Mouse (Mus musculus) olfactory bulb, adult 2 months (tissue): ENCODE results near the gene Tnks1bp1.

Source experiments
- CTCF ChIP-seq: fragments of 200-500 bp; IDR thresholded peaks from 2 replicates; pipeline ENCODE4 v1.5.1; 2012; ENCODE audit warnings: low read depth, mild to moderate bottlenecking, low read length, moderate library complexity; ENCODE audit not compliant: insufficient read depth
- POLR2A ChIP-seq: fragments of 200-500 bp; IDR thresholded peaks from 2 replicates; pipeline ENCODE4 v1.6.1; 2012; ENCODE audit warnings: mild to moderate bottlenecking, low read depth, low read length, moderate library complexity; ENCODE audit not compliant: insufficient read depth

GRCm38 (mm10) chr2:85027281-85027680 is 20.5 kb upstream of the Tnks1bp1 start:
- TF ChIP-seq POLR2A (no peak), CTCF (no peak)
